Mouse (Mus musculus): Measurements from ENCODE around the gene Arhgap32. TPM values are rescaled to one million over a fixed set of nuclear protein-coding genes. Genes with fewer than 3 reads are reported as not detected.
A peak's percentile ranks its signal among the peaks of the same experiment; 100 is the strongest.

Arhgap32 gene
- total RNA-seq, 2 experiments from 2014 or later: 188 to 201 TPM

DNA sequence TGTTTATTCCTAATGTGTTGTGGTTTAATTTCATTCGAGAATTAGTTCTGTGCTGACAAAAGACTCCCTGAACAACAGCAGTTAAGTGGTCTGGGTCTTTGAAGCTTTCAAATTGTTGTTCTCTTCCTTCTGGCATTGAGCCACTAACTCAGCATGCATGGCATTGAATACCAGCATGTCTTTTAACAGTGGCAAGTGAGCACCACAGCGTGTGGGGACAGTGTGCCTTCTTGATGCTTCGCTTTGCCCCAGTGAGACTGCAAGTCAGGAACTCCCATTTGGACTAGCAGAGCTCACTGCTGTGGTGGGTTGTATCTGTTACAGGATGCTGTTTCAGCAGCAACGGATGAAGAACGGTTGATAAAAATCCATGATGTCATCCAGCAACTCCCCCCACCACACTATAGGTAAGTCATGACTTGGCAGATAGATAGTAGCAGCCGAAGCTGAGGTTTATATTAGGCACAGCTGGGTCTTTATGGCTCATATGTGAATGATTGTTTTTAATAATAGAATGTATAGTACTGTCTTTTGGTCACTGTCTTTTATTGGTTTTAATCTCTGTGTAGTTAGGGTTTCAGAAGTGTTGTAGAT, 130.3 kb downstream of the Arhgap32 start:
- no peak for DNase-seq (ENCODE audit: low spot score in 2 of 2)

- no peak for DNase-seq (ENCODE audit: low spot score in 2 of 2)
These were observed 134.6 kb downstream of the Arhgap32 start for GRCm38 (mm10) chr9:32250486-32250885.

DNA sequence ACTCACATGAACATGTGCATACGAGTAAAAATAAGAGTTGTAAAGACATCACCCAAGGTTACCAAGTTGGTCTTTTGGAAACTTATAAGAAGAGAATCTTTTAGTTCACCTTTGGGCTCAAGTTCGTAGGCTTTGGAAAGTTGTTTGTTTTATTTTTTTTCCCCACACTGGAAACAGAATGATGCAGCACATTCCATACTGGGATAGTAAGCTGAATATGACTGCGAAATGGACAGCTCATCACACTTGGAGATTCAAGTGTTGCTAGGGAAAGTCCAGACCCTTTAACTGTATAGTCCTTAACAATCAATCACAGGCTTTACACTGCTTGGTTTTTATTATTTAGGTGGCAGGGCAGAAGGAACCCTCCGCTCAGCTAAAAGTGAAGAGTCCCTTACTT, 137.8 kb downstream of the Arhgap32 start:
- DNase-seq (ENCODE audit: low spot score in 2 of 2): no peak

- DNase-seq (ENCODE audit: low spot score in 2 of 2): no peak
These were observed 141.4 kb downstream of the Arhgap32 start for GRCm38 (mm10) chr9:32257365-32257764.

DNA sequence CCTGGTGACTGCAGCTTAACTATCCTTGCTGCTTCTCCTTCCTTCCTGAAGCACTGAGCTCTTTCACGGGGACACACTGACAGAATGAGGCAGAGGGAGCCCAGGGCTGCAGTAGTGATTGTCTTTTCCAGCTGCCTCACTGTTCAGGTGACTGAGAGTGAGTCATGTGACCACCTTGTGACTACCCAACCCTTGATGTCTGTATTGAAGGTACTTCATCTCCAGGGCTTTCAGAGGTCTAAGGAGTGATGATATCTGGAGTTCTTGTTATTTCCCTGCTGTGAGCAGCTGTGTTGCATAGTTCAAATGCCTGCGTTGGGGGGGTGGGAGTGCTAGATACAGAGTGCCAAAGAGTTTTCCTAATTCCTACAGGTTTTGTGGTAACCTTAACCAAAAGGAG, 141.9 kb downstream of the Arhgap32 start:
- no peak for DNase-seq (ENCODE audit: low spot score in 2 of 2)

DNA sequence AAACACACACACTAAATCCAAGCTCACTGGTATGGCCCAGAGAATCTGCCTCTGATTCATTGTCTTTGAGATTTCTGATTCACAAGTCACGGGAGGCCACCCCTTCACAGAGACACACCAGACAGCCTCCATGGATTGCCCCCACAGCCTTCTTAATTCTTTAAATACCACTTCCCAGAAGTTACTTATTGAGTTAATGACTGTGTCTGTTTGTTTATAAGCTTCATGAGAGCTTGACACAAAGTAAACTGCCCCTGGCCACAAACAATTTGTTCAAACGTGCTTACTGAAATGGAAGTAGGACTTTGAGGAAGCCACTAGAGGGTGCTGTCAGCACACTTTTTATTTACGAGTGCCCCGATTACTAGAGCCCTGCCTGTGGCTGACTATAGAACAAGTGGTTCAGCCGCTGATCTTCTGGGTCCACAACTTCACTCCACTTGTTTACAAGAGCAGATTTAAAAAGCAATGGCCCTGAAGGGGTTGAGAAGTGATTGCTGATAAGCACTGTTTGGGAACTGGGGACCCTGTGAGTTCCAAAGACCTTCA, 156.0 kb downstream of the Arhgap32 start:
- DNase-seq (ENCODE audit: low spot score in 2 of 2): peak; percentile 64 to 88

- peak in 1 of 2 experiments; percentile 32 for DNase-seq (ENCODE audit: low spot score in 2 of 2)
These were observed 162.1 kb downstream of the Arhgap32 start for GRCm38 (mm10) chr9:32278052-32278451.

DNA sequence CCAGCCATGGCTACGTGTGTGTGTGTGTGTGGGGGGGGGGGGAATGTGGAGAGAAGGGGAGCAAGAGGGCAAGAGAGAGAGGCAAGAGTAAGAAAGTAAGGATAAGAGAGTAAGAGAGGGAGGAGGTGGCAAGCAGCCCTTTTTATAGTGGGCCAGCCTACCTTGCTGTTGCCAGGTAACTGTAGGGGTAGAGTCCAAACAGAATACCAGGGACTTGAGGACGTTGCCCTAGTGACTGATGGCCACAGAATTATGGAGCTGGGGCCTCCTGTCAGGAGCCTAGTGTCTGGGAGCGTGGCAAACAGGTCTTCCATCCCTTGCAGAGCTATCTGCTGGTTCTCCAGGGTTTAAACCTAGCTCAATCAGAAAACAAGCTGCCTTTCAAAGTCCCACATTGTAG, 163.9 kb downstream of the Arhgap32 start:
- no peak for DNase-seq (ENCODE audit: low spot score in 2 of 2)

DNA sequence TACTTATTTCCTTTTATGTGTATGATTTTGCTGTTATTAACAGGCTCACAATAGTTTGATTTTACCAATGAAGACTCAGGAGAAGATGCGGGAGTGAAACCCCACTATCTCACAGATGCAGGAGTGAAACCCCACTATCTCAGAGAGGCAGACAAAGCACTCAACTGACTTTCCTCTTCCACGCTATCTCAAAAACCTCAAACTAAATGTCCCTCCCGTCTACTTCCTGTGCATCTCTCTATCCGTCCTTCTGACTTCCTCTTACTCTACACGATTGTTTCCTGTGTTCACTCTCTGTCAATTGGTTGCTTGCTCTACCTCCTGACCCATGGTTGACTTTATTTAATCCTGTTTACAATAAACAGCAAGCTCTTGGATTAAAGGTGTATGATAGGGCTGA, 164.5 kb downstream of the Arhgap32 start:
- no peak for DNase-seq (ENCODE audit: low spot score in 2 of 2)

GRCm38 (mm10) chr9:32283591-32283990, 167.7 kb downstream of the Arhgap32 start:
- DNase-seq (ENCODE audit: low spot score in 2 of 2): no peak

DNA sequence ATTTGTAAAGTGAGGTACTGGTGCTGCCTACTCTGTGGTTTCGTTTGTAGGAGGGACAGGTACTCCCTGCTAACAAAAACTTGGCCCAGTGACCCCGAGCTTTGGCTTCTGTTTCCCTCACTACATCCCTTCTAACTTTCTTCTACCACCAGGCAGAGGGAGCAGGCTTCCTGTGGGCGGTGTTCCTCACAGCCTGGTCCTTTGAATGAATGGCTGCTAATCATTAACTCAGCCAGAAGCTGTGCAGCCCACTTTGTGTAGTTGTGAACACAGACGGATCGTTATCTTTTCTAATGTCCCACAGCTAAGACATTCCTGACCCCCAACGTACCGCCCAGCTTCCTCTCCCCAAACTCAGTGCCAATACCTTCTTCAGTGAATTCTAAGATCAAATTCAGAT, 175.7 kb downstream of the Arhgap32 start:
- DNase-seq (ENCODE audit: low spot score in 2 of 2): no peak

GRCm38 (mm10) chr9:32292686-32293085, 176.8 kb downstream of the Arhgap32 start:
- peak in 1 of 2 experiments; percentile 13 for DNase-seq (ENCODE audit: low spot score in 2 of 2)

DNA sequence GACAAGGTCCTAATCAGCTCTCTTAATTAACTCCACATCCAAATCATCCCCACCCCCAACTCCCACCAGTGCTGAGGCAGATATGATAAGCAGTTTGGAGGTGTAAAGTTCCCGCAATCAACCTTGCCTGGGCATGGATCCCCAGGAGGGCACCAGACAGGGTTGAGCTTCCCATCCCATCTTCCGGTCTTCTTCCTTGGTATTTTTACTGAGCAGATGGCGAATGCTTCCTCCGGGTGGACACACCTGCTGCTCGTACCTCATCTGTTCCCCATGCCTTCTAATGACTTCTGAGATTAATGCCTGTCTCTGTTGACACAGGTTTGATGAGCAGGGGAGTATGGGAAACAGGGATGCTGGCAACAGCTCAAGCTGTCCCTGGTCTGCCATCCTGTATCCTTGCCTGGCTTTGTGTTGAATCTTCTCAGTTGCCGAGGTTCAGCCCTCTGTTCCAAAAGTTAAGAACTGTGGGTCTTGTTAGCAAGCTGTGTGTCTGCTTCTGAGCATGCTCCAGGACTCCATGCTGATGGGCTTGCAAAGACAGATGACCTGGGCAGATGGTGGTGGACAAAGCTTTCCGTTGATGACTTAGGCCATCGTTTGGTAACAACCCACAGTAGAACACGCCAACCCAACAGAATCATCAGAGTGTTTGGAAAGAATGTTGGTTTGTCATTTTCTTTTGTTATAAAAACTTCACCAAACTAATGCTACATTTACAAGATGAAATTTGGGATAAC, 179.3 kb downstream of the Arhgap32 start:
- no peak for DNase-seq (ENCODE audit: low spot score in 2 of 2)

- no peak for DNase-seq (ENCODE audit: low spot score in 2 of 2)
These were observed 186.7 kb downstream of the Arhgap32 start for GRCm38 (mm10) chr9:32302501-32303150.

DNA sequence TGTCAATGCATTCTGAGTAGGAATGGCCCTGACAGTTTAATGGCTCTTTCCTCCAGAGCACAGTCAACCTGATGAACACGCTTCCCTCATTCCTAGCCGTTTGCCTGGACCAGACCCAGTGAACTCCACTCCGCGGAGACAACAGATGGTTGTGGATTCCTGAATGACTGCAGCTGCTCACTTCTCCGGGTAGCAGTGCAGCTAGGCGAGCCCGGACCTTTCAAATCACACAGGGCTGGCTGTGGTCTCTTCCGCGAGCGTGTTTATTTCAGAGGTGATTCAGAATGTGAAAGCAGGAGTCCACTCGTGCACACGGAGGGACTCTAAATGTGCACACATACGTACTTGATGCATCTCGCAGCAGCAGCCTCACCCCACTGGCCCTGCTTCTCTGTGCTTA, 195.8 kb downstream of the Arhgap32 start:
- DNase-seq (ENCODE audit: low spot score in 2 of 2): no peak

GRCm38 (mm10) chr9:32312208-32312607, 196.3 kb downstream of the Arhgap32 start:
- no peak for DNase-seq (ENCODE audit: low spot score in 2 of 2)

- no peak for DNase-seq (ENCODE audit: low spot score in 2 of 2)
These were observed 198.1 kb downstream of the Arhgap32 start for GRCm38 (mm10) chr9:32314071-32314470.

- no peak for DNase-seq (ENCODE audit: low spot score in 2 of 2)
These were observed 200.1 kb downstream of the Arhgap32 start for GRCm38 (mm10) chr9:32315999-32316398.

Data from layer of hippocampus, postnatal 14 days (tissue).